Mouse (Mus musculus) bone marrow macrophage, adult 2 months (primary cell): ENCODE data around the gene Nxph3. TPM values are rescaled to one million over a fixed set of nuclear protein-coding genes. Genes with fewer than 3 reads are reported as not detected.
A peak's percentile ranks its signal among the peaks of the same experiment; 100 is the strongest.

Source experiments
- H3K27ac ChIP-seq: 2 replicates; pipeline ENCODE4 v1.5.1; 2012; ENCODE audit warnings: low read depth, low read length; ENCODE audit not compliant: insufficient read depth
- H3K4me1 ChIP-seq: 2 replicates; pipeline ENCODE4 v1.6.1; 2012; ENCODE audit warnings: low read length; ENCODE audit not compliant: control insufficient read depth, insufficient read depth
- H3K4me3 ChIP-seq: 2 replicates; pipeline ENCODE4 v1.5.1; 2012; ENCODE audit warnings: mild to moderate bottlenecking, low read length, moderate library complexity; ENCODE audit not compliant: insufficient read depth
- CTCF ChIP-seq: IDR thresholded peaks from 2 replicates; pipeline ENCODE4 v1.5.1; 2012; ENCODE audit warnings: low read depth, mild to moderate bottlenecking, low read length, moderate library complexity
- POLR2A ChIP-seq: IDR thresholded peaks from 2 replicates; pipeline ENCODE4 v1.6.1; 2012; ENCODE audit warnings: mild to moderate bottlenecking, low read depth, low read length, borderline replicate concordance
- polyA plus RNA-seq: library from polyadenylated mRNA; stranded (reverse); fragments of >200 nt; gene quantifications from 2 replicates; pipeline ENCODE4 v1.2.4, GENCODE M21; 2012; ENCODE audit not compliant: missing spikeins, insufficient read depth, insufficient read length

Gene Nxph3
- polyA plus RNA-seq, result not detected in 2 replicates

DNA sequence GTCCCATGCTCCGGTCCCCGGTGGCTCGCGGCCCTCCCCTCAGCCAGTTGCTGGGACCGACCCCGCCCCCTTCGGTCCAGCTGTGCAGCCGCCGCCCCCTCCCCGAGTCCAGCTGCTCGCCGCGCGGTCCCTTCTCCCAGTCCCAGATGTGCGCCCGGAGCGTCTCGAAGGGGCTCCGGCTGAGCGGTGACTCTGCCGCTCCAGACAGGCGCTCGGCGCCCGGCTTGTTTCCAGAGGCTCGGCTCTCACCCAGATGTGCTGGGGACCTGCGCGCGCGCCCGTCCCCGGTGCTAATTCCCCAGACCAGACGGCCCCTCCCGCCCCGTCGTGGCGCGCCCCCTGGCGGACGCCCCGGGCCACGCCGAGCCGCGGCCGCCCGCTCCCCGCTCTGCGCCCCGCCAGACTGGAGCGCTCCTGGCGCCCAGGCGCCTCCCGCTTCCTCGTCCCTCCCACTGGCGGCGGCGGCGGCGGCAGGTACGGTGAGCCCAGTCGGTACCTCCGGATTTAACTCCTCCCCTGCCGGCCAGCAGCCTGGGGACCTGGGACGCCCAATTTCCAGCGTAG is at the start of gene Nxph3:
Gene Nxph3 (minus strand): TSS at position 273 of the 564 bp plus-strand sequence.
- peak within 1 kb of the TSS; percentile 62 for H3K4me3 ChIP-seq
- no peak for TF ChIP-seq POLR2A
- no peak for TF ChIP-seq CTCF

GRCm38 (mm10) chr11:95563849-95564248 is 49.5 kb upstream of the Nxph3 start:
- Histone ChIP-seq H3K27ac (no peak overlapping the region), H3K4me3 (no peak overlapping the region), H3K4me1 (no peaks in the 10 kb centered on the region)
- TF ChIP-seq POLR2A (no peak), CTCF (no peak)

More for the DNA sequence above, at the start of gene Nxph3:
- Histone ChIP-seq H3K27ac (no peak within 1 kb of the TSS), H3K4me1 (no peaks in the 10 kb centered on the region)

- Histone ChIP-seq H3K4me1 (no peaks in the 10 kb centered on the region), H3K27ac (no peak overlapping the region), H3K4me3 (no peak overlapping the region)
- TF ChIP-seq POLR2A (no peak), CTCF (no peak)
Measured at GRCm38 (mm10) chr11:95560773-95561172, 46.4 kb upstream of the Nxph3 start.

DNA sequence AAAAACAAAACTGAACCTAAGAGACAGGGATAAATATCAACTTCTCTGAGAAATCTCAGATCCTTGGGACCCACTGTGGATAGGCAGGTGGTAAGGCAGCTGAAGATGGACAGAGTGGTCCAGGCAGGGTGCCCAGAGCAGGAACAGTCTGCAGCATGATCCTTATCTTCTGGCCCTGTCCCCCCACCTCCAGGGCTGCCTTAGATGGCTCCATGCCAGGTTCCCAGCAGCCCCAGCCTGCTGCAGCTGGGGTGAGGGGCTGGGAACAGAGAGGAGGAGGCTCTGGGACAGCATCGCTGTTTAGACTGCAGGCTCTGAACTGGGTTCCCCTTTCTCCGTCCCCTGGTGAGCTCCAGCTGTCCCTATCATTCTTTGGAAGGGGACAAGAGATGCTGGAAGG is 45.4 kb upstream of the Nxph3 start:
- TF ChIP-seq POLR2A (no peak), CTCF (no peak)
- H3K4me3 ChIP-seq, result no peak overlapping the region
- H3K27ac ChIP-seq, result no peak overlapping the region
- no peaks in the 10 kb centered on the region for H3K4me1 ChIP-seq

GRCm38 (mm10) chr11:95557719-95558118 is 43.3 kb upstream of the Nxph3 start:
- Histone ChIP-seq H3K4me1 (no peaks in the 10 kb centered on the region), H3K27ac (no peak overlapping the region), H3K4me3 (no peak overlapping the region)
- TF ChIP-seq POLR2A (no peak), CTCF (no peak)

- no peaks in the 10 kb centered on the region for H3K4me1 ChIP-seq
- H3K27ac ChIP-seq, result no peak overlapping the region
- no peak overlapping the region for H3K4me3 ChIP-seq
- TF ChIP-seq POLR2A (no peak), CTCF (no peak)
Measured at GRCm38 (mm10) chr11:95557032-95557431, 42.7 kb upstream of the Nxph3 start.

- no peak for TF ChIP-seq POLR2A
- no peak for TF ChIP-seq CTCF
- no peak overlapping the region for H3K27ac ChIP-seq
- H3K4me3 ChIP-seq, result no peak overlapping the region
- no peaks in the 10 kb centered on the region for H3K4me1 ChIP-seq
Measured at GRCm38 (mm10) chr11:95555279-95555678, 40.9 kb upstream of the Nxph3 start.

DNA sequence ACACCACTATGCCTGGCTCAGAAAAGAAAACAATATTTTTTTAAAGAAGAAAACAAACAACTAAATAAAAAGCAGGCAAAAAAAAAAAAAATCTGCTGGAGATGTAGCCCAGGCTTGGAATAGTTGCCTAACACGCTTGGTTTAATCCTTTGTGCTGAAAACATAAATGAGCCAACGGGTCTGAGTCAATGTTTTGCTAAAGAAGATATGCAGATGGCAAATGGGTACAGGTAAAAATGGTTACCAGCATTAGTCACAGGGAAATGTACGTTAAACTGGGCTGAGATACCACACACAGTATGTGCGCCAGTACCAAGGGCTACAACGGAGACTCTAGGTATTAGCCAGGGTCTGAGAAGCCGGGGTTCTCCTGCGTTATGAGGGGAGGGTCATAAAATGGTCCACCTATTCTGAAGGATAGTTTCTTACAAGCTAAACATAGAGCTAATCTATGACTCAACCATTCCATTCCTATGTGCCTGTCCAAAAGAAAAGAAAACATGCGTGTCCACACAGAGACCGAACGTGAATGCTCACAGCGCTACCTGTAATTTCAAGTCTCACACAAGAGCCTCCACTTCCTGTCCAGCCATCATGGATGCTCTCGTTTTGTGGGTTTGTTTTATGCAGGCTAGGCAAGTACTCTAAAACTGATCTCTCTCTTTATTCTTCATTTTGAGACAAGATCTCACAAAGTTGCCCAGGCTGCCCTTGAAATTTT is 36.1 kb upstream of the Nxph3 start:
- TF ChIP-seq POLR2A, result no peak
- no peak for TF ChIP-seq CTCF
- Histone ChIP-seq H3K4me1 (no peaks in the 10 kb centered on the region), H3K4me3 (no peak overlapping the region), H3K27ac (no peak overlapping the region)

GRCm38 (mm10) chr11:95546021-95546782 is 31.8 kb upstream of the Nxph3 start:
- TF ChIP-seq CTCF (no peak), POLR2A (no peak)
- no peaks in the 10 kb centered on the region for H3K4me1 ChIP-seq
- no peak overlapping the region for H3K27ac ChIP-seq
- H3K4me3 ChIP-seq, result no peak overlapping the region
